Mouse (Mus musculus): ENCODE data around the gene Pik3cb. TPM values are rescaled to one million over a fixed set of nuclear protein-coding genes. Genes with fewer than 3 reads are reported as not detected.
A peak's percentile ranks its signal among the peaks of the same experiment; 100 is the strongest.

Gene Pik3cb
- polyA plus RNA-seq, 1 experiment from 2014 or later: 2.3 TPM

DNA sequence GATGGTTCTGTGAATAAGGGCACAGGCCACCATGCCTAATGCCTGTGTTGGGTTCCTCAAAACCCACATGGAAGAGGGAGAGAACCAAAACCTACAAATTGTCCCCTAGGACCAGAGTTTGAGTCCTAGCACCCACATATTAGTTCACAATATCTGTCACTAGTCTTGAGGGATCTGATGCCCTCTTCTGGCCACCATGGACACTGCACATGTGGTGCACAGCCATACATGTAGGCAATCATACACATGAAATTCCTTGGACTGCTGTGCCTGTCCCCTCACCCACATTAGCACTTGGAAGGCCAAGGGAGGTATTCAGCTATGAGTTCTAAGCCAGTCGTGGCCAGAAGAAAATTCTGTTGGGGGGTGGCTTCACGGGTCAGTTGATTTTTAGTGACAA is 36.0 kb downstream of the Pik3cb start:
- Histone ChIP-seq H3K27ac (no peak overlapping the region), H3K4me2 (replicated peaks) (no peak overlapping the region), H3K9ac (no peak overlapping the region), H3K27me3 (replicated peaks) (no peaks in the 10 kb centered on the region), H3K9me3 (no peaks in the 10 kb centered on the region), H3K4me3 (no peak overlapping the region), H3K36me3 (peaks cover 14% of the 10 kb centered on the region), H3K4me1 (no peaks in the 10 kb centered on the region)
- no peak for ATAC-seq (ENCODE audit: low FRiP score, low read depth)
- 90% methylated on average over 2 of the region's 2 CpGs for WGBS

DNA sequence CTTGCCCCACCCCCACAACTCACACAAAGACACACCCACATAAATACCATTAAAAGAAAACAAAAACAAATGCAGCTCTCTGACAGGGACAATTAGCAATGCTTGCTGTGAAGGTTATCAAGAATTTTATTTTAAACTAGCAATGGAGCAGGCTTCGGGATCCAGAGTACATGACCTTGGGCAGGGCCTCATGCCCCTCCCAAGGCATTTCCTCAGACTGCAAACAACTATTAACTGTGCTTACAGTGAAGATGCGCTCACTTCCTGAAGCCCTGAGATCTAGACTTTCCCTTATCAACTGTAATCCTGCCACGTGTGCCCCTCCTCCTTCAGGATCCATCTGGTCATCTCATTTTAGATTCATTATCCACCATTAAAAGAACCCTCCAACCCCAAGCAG is 36.6 kb downstream of the Pik3cb start:
- no peaks in the 10 kb centered on the region for H3K27me3 ChIP-seq (replicated peaks)
- WGBS: 82% methylated on average over 3 of the region's 3 CpGs

DNA sequence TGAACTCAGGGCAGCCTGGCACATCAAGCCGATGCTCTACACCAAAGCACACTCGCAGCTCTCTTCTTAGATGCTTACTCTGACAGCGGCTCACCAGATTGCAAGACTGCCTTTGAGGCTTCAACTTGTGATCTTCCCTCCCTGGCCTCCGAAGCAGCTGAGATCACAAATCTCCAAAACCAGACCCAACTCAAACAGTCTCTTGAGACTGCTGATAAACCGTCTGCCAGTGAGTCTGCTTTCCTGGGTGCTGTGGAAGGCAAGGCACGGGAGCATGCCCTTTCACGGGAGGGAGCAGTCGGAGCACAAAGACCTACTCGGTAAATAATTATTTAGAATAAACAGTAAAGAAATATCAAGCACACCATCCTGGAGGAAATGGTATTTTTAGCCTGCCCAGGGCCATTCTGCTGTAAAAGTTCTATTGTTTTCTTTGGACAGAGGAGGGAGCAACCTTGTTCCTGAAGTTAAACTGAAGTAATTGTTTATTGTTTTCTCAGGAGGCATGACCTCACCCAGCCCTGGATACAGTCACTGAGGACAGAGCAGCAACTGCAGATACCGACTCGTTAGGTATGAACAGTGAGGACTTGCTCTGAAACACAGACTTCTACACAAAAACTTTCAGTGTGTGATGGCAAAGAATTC is 41.8 kb downstream of the Pik3cb start:
- no peaks in the 10 kb centered on the region for H3K36me3 ChIP-seq
- no peaks in the 10 kb centered on the region for H3K9me3 ChIP-seq
- ATAC-seq (ENCODE audit: low FRiP score, low read depth): no peak
- WGBS: 50% methylated on average over 11 of the region's 11 CpGs
- no peaks in the 10 kb centered on the region for H3K27me3 ChIP-seq (replicated peaks)
- H3K4me3 ChIP-seq: no peak overlapping the region
- H3K4me1 ChIP-seq: 0 out of 2 replicates have a peak, but pooled peaks cover 4% of the 10 kb centered on the region
- no peak overlapping the region for H3K4me2 ChIP-seq (replicated peaks)
- H3K9ac ChIP-seq: no peak overlapping the region
- H3K27ac ChIP-seq: no peak overlapping the region

More for the DNA sequence above, 36.6 kb downstream of the Pik3cb start:
- no peak overlapping the region for H3K27ac ChIP-seq
- peaks cover 14% of the 10 kb centered on the region for H3K36me3 ChIP-seq
- no peak overlapping the region for H3K4me2 ChIP-seq (replicated peaks)
- H3K4me1 ChIP-seq: 0 out of 2 replicates have a peak, but pooled peaks cover under 1% of the 10 kb centered on the region
- no peaks in the 10 kb centered on the region for H3K9me3 ChIP-seq
- H3K9ac ChIP-seq: no peak overlapping the region
- H3K4me3 ChIP-seq: no peak overlapping the region
- ATAC-seq (ENCODE audit: low FRiP score, low read depth): no peak

DNA sequence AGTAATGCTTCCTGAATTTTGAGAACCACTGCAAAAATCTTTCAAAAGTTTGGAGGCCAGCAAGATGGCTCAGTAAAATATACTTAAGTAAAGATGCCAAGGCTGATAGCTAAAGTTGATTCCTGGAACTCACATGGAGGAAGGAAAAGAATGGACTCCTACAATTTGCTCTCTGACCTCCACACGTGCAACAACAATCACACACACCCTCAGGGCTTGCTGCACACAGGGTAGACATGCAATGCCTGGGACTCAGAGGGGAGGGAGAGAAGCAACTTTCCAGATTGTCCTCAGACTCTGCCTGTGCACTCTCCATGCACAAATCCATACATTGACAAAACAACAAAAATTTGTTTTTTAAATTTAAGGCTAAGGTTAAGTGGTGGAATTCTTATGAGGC is 42.8 kb downstream of the Pik3cb start:
- no peak overlapping the region for H3K9ac ChIP-seq
- no peak for ATAC-seq (ENCODE audit: low FRiP score, low read depth)
- 55% methylated on average over 1 of the region's 1 CpGs for WGBS

DNA sequence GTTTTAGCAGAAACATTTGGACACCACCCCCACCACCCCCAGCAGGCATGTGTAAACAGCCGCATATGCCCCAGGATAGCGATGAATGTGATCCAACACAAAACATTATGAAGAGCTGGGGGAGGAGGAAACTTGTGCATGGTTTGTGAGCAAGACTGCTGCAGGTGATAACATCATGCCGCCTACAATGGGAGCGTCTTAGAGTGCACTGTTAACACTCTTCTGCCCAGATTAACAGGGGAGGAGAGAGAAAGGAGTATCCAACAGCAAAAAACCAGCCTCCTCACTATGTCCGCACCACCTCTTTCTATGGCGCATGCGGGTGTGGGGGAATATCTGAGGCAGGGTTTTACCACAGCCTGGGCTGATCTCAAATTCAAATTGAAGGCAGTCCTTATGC is 45.2 kb downstream of the Pik3cb start:
- ATAC-seq (ENCODE audit: low FRiP score, low read depth): no peak
- Histone ChIP-seq H3K27ac (no peak overlapping the region), H3K4me1 (0 out of 2 replicates have a peak, but pooled peaks cover 4% of the 10 kb centered on the region), H3K9ac (no peak overlapping the region), H3K36me3 (no peaks in the 10 kb centered on the region), H3K4me3 (no peak overlapping the region), H3K27me3 (replicated peaks) (no peaks in the 10 kb centered on the region), H3K9me3 (no peaks in the 10 kb centered on the region), H3K4me2 (replicated peaks) (no peak overlapping the region)
- WGBS: 91% methylated on average over 7 of the region's 7 CpGs

More for the DNA sequence above, 42.8 kb downstream of the Pik3cb start:
- Histone ChIP-seq H3K4me3 (no peak overlapping the region), H3K4me1 (0 out of 2 replicates have a peak, but pooled peaks cover 4% of the 10 kb centered on the region), H3K36me3 (no peaks in the 10 kb centered on the region), H3K4me2 (replicated peaks) (no peak overlapping the region), H3K9me3 (no peaks in the 10 kb centered on the region), H3K27me3 (replicated peaks) (no peaks in the 10 kb centered on the region), H3K27ac (no peak overlapping the region)

DNA sequence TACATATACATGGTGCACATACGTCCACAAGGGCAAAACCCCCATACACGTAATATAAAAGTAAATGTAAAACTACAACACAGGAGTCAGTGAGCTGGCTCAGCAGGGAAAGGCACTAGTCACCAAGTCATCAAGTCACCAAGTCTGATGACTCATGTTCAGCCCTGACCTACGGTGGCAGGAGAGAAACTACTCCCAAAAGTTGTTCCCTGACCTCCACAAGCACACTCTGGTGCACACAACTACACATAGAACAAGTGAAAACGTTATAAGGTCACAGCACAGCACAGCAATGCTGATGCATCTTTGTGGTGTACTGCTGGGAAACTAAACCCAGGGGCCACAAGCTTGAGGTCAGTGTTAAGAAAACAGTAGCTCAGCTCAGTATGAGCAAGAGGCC is 49.9 kb downstream of the Pik3cb start:
- Histone ChIP-seq H3K9me3 (no peaks in the 10 kb centered on the region), H3K4me3 (no peak overlapping the region), H3K9ac (no peak overlapping the region), H3K4me1 (peaks cover 4% of the 10 kb centered on the region; the same call in 1 of the 2 replicates), H3K4me2 (replicated peaks) (no peak overlapping the region), H3K36me3 (no peaks in the 10 kb centered on the region; the same call in 1 of the 2 replicates), H3K27me3 (replicated peaks) (no peaks in the 10 kb centered on the region), H3K27ac (no peak overlapping the region)
- no peak for ATAC-seq (ENCODE audit: low FRiP score, low read depth)
- 88% methylated on average over 4 of the region's 4 CpGs for whole genome bisulfite sequencing

DNA sequence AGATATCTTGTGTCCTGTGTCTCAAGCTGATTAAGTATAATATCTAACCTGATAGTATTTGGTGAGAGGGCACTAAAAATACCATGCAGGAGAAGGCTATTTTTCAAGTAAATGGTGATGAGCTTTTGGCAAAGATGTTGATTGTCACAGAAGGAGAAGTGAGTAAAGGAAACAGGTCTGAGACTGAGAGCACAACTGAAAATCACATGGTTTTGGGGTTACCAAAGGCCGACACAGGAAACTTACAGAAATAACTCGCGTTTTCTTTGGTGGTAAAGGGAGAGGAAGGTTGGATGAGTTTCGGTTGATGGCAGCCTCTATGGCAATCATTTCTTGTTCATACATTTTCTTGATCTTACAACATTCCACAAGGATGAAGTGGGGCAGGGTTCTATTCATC is 50.5 kb downstream of the Pik3cb start:
- Histone ChIP-seq H3K36me3 (no peaks in the 10 kb centered on the region; the same call in 1 of the 2 replicates), H3K27ac (no peak overlapping the region), H3K27me3 (replicated peaks) (no peaks in the 10 kb centered on the region), H3K4me3 (no peak overlapping the region), H3K9me3 (no peaks in the 10 kb centered on the region), H3K9ac (no peak overlapping the region), H3K4me2 (replicated peaks) (no peak overlapping the region), H3K4me1 (peaks cover 4% of the 10 kb centered on the region; the same call in 1 of the 2 replicates)
- no peak for ATAC-seq (ENCODE audit: low FRiP score, low read depth)
- 98% methylated on average over 4 of the region's 4 CpGs for whole genome bisulfite sequencing

DNA sequence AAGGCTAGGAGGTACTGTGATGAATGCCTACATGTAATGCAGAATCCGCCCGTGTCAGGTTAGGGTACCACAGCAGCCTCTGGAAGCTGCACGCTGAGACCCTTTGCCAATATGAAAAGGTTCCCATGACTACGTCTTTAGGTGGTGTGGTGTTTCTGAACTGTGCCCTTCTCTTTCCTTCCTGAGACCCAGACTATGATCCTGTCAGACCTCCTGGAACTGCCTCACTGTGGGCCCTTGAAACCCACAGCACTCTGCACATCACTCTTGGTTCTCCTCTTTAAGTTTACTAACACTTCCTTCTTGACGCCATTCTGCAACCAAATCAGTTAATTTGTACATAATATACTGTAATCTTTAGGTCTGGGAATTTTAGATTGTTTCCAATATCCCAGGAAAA is 58.7 kb downstream of the Pik3cb start:
- Histone ChIP-seq H3K36me3 (peaks cover 5% of the 10 kb centered on the region; the same call in 1 of the 2 replicates), H3K4me1 (no peaks in the 10 kb centered on the region), H3K27ac (no peak overlapping the region), H3K27me3 (replicated peaks) (no peaks in the 10 kb centered on the region), H3K4me3 (no peak overlapping the region), H3K9ac (no peak overlapping the region), H3K9me3 (0 out of 2 replicates have a peak, but pooled peaks cover 4% of the 10 kb centered on the region), H3K4me2 (replicated peaks) (no peak overlapping the region)
- WGBS: 93% methylated on average over 5 of the region's 5 CpGs
- no peak for ATAC-seq (ENCODE audit: low FRiP score, low read depth)

DNA sequence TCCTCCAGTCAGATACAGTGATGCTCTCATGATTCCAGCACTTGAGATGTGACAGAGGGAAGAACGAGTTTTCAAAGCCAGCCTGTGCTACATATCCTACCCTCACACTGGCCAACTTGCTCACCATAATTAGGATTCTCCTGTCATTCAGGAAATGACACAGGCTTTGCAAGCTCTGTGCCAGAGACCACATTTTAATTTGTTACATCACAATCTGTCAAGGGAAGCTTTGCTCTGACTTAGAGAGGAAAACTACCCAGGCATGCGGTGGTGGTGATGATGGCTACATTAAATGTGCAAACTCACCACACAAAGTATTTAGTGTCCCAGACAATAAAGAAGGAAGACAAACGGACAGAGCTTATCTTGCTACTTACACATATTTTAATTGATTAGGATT is 59.1 kb downstream of the Pik3cb start:
- H3K4me1 ChIP-seq: no peaks in the 10 kb centered on the region
- WGBS: 88% methylated on average over 3 of the region's 3 CpGs

DNA sequence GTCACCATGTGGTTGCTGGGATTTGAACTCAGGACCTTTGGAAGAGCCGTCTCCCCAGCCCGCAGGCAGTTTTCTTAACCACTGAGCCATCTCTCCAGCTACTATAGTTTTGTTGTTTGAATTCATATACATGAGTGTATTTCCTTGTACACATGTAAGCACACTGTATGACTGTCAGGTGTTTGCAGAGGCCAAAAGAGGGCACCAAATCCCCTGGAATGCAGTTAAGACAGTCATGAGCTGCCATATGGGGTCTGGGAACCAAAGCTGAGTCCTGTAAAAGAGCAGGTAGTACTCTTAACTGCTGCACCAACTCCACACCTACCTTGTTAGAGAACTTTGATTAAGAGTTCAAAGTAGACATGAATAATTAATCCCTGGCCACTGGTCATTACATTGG is 59.8 kb downstream of the Pik3cb start:
- H3K36me3 ChIP-seq: peaks cover 5% of the 10 kb centered on the region; the same call in 1 of the 2 replicates
- H3K27ac ChIP-seq: no peak overlapping the region
- ATAC-seq (ENCODE audit: low FRiP score, low read depth): no peak
- 100% methylated on average over 2 of the region's 2 CpGs for WGBS
- H3K27me3 ChIP-seq (replicated peaks): no peaks in the 10 kb centered on the region
- H3K4me2 ChIP-seq (replicated peaks): no peak overlapping the region
- no peak overlapping the region for H3K9ac ChIP-seq
- 0 out of 2 replicates have a peak, but pooled peaks cover 4% of the 10 kb centered on the region for H3K9me3 ChIP-seq
- no peak overlapping the region for H3K4me3 ChIP-seq
- no peaks in the 10 kb centered on the region for H3K4me1 ChIP-seq

More for the DNA sequence above, 59.1 kb downstream of the Pik3cb start:
- Histone ChIP-seq H3K4me2 (replicated peaks) (no peak overlapping the region), H3K27me3 (replicated peaks) (no peaks in the 10 kb centered on the region), H3K27ac (no peak overlapping the region), H3K9ac (no peak overlapping the region), H3K9me3 (0 out of 2 replicates have a peak, but pooled peaks cover 4% of the 10 kb centered on the region), H3K36me3 (peaks cover 5% of the 10 kb centered on the region; the same call in 1 of the 2 replicates), H3K4me3 (no peak overlapping the region)
- no peak for ATAC-seq (ENCODE audit: low FRiP score, low read depth)

DNA sequence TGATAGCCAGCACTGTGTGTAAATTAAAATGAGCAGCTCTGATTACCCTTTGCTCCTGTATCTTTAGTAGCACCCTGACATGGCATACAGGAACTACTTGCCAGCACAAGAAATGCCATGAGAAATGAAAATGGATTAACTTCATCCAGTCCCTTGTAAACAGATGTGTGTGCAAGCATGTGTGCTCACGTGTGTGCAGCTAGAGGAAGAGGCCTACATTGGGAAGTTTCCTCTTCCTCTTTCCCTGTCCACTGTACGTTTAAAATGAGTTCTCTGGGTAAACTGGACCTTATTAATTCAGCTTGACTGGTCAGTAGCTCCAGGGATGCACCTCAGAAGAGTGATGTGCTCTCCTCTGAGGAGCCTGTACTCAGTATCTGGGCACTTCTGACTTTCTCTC is 66.0 kb downstream of the Pik3cb start:
- H3K4me1 ChIP-seq: no peaks in the 10 kb centered on the region
- ATAC-seq (ENCODE audit: low FRiP score, low read depth): no peak
- H3K27me3 ChIP-seq (replicated peaks): no peaks in the 10 kb centered on the region
- no peak overlapping the region for H3K9ac ChIP-seq
- no peak overlapping the region for H3K27ac ChIP-seq
- no peaks in the 10 kb centered on the region for H3K9me3 ChIP-seq
- H3K36me3 ChIP-seq: peaks cover 5% of the 10 kb centered on the region; the same call in 1 of the 2 replicates
- 76% methylated on average over 2 of the region's 2 CpGs for WGBS
- no peak overlapping the region for H3K4me3 ChIP-seq
- no peak overlapping the region for H3K4me2 ChIP-seq (replicated peaks)

DNA sequence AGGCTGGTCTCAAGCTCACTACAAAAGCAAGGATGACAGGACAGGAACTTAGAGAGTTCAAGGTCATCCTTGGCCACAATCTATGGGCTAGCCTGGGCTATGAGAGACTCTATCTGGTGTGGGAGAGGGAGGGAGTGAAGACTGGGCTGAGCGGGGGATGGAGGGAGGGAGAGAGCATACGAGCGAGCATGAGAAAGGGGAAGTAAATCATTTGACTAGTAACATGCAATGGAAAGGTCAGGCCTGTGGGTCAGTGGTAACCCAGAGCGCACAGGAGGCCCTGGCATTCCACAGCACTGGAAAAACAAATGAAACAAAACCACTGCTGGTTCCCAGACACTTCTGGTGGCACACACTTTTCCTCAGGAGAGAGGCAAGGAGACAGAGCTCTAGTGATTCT is 67.9 kb downstream of the Pik3cb start:
- ATAC-seq (ENCODE audit: low FRiP score, low read depth): no peak
- Histone ChIP-seq H3K4me2 (replicated peaks) (no peak overlapping the region), H3K4me3 (no peak overlapping the region), H3K9me3 (no peaks in the 10 kb centered on the region), H3K4me1 (no peaks in the 10 kb centered on the region), H3K27ac (no peak overlapping the region), H3K36me3 (peaks cover 13% of the 10 kb centered on the region), H3K27me3 (replicated peaks) (no peaks in the 10 kb centered on the region), H3K9ac (no peak overlapping the region)
- WGBS: 39% methylated on average over 4 of the region's 4 CpGs

DNA sequence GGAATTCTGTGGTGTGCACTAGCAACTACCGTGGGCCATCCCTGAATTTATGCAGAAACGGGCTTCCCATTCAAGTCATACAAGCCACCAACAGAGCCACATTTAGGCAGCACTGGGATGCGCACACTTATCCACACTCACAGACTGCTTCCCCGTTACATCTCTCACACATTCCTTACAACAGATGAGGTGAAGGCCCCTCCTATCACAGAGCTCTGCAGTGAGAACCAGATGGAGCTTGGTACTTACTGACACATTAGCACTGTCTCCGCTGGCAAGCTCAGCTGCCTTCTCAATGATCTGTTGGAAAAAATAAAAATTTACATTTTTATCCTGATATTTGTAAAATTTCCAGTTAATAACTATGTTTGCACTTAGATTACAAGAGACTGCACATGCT is 75.1 kb downstream of the Pik3cb start:
- 76% methylated on average over 5 of the region's 5 CpGs for WGBS
- no peak for ATAC-seq (ENCODE audit: low FRiP score, low read depth)
- H3K27ac ChIP-seq: no peak overlapping the region
- no peak overlapping the region for H3K4me2 ChIP-seq (replicated peaks)
- H3K9me3 ChIP-seq: no peaks in the 10 kb centered on the region
- H3K27me3 ChIP-seq (replicated peaks): no peaks in the 10 kb centered on the region
- H3K9ac ChIP-seq: 0 out of 2 replicates have a peak overlapping the region, but pooled peaks have one; percentile 21
- H3K4me1 ChIP-seq: no peaks in the 10 kb centered on the region
- H3K36me3 ChIP-seq: peaks cover 21% of the 10 kb centered on the region
- H3K4me3 ChIP-seq: no peak overlapping the region

All from neural tube, embryonic 12.5 days (tissue).